Mouse (Mus musculus) olfactory bulb, adult 2 months (tissue): ENCODE data around the gene Olfr979.

ENCODE experiments used
- CTCF ChIP-seq: fragments of 200-500 bp; IDR thresholded peaks from 2 replicates; pipeline ENCODE4 v1.5.1; 2012; ENCODE audit warnings: low read depth, mild to moderate bottlenecking, low read length, moderate library complexity; ENCODE audit not compliant: insufficient read depth
- POLR2A ChIP-seq: fragments of 200-500 bp; IDR thresholded peaks from 2 replicates; pipeline ENCODE4 v1.6.1; 2012; ENCODE audit warnings: mild to moderate bottlenecking, low read depth, low read length, moderate library complexity; ENCODE audit not compliant: insufficient read depth

- no peak for TF ChIP-seq POLR2A
- TF ChIP-seq CTCF: no peak
Measured at GRCm38 (mm10) chr9:39991813-39992212, 11.5 kb downstream of the Olfr979 start, which contains the start of gene Olfr978.
